Mouse (Mus musculus) mouse embryonic stem cell (cell line): ENCODE results near the gene Tomm34.
"Not testable (repeated sequence)": the region's sequence is repeated elsewhere in the genome, so short reads cannot be mapped to it uniquely, and the experiment has no call there.

Experiments
- in situ Hi-C, 2 experiments: fragments of 300-500 bp; cut with MboI; formaldehyde crosslinking; loops; 1 replicate in 1 of 2; 3 replicates in 1 of 2; pipeline ENCODE4 v1.14.3; 2019 to 2020; ENCODE audit warnings: low sequenced_read_pairs in 2 of 2, low pct_unique_long_range_greater_than_20kb in 1 of 2, mixed read lengths in 1 of 2; ENCODE audit not compliant: unreplicated experiment in 1 of 2

Tomm34 gene

DNA sequence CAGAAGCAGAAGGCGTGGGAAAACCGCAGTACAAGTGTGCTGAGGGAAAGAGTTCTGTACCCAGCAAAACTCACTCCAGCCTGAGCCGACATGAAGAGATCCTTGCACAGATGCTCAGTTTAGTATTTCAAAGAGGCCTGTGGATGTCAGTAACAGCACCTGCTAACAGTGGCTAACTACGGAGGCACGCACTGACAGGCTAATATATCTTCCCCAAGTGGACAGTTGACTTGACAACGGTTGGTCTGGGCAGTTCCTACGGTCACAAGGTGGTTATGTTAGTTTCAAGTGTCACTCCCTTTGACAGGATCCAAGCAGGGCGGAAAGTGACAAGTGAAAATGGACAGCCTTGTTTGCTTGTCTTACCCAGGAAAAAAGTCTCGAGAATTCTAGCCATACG, 11.2 kb upstream of the Tomm34 start:
- in situ Hi-C loops = no loop called here

- in situ Hi-C loops = no loop called here
Observed at GRCm38 (mm10) chr2:164081577-164081976, 10.6 kb upstream of the Tomm34 start.

DNA sequence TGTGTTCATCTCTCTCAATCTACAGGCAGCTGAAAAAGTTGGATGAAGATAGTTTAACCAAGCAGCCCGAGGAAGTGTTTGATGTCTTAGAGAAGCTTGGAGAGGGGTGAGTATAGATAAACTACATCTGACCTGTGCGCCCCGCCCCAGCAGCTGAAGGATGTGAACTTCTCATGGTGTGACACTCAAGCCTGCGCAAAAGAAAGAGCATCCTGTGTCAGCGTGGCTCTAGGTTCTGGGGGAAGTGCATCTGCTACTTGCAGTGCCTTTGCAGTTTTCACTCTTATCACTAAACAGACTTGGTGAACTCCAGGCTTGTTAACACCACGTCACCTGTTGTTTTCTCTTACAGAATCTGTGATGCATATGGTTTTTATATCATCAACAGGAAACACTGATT, 8.5 kb upstream of the Tomm34 start:
- in situ Hi-C loops = no loop called here

GRCm38 (mm10) chr2:164077875-164078274, 6.9 kb upstream of the Tomm34 start:
- in situ Hi-C loops = no loop called here

- in situ Hi-C loops = no loop called here
Observed at GRCm38 (mm10) chr2:164076874-164077425, 6.0 kb upstream of the Tomm34 start.

DNA sequence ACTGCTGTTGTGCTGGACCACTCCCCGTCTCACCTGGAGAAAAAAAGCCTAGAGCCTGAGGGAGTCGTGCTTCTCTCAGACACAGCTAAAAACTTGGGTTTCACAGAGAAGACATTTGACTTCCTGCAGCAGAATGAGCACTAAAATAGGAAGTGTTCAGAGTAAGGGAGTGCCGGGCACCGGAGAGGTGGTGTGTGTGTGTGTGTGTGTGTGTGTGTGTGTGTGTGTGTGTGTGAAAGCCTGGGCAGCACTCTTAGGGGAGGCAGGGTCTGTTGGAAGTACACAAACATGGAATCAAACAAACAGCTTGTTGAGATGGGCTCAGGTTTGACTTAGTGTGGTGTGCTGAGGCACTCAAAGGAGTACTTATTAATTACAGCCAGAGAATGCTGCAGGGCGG, 4.1 kb upstream of the Tomm34 start:
- in situ Hi-C loops = no loop called here

DNA sequence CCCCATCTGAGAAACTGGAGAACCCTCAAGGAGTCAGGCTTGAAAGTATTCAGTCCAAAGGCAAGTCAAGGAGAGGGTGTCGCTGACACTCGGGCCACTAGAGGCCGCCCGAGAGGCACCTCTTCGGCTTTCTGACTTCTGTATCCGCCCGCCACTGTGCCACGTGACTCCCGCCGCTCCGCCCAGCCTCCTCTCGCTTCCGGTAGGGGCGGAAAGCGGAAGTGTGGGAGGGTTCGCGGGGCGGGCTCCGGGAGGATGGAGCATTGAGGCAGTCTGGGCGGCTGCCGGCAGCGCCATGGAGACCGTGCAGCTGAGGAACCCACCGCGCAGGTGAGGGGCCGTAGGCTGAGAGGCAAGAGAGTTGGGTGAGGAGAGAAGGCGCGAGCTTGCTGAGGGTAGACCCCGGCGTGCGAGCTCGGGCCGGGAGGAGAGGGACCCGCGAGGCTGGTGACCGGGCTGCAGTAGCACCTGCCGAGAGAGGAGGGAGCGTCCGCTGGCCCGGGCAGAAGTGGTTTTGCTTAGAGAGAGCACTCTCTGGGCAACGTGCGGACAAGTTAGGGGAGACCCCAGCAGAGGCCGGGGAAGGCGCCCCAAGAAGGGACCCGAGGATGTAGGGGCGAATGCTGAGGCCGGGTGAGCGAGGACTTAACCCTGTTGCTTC, 3.1 kb upstream of the Tomm34 start:
- in situ Hi-C loops = no loop called here

DNA sequence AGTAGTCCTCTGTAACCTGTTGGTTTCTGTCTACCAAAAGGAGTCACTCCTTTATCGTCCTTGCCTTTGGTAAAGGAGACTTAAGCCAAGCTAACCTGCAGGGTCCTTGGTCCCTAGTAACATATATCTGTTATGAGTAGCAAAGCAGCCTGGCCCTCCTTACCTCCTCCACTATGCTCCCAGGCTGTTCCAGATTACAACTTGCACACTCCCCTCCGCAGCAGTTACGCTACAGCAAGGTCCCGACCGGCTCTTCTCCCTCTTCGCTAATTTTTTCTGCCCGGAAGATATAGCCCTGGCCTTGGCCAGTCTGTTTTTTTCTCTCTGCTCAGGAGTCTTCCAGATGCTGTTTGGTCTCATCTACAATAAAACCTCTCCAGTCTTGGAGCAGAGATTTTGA, 2.2 kb upstream of the Tomm34 start:
- in situ Hi-C loops = no loop called here

DNA sequence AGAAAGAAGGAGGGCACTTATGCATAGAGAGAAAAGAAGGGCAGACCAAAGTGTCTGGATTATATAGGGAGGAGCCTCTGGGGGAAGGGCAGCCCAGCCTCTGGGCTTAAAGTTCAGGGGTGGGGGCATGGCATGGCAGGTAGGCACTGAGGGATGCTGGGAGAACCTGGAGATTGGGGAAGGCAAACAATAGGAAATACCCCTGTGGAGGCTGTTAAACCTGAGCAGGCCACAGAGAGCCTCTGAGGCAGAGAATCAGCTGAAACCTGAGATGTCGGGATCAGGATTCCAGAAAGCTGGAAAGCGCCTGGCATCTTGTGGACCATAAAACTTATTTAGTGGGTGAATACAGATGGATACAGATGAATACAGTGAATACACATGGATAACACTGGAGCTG, 1.1 kb upstream of the Tomm34 start:
- in situ Hi-C loops = no loop called here

GRCm38 (mm10) chr2:164071437-164071820, 460 bp upstream of the Tomm34 start:
- in situ Hi-C loops = not testable (repeated sequence)

- in situ Hi-C loops = no loop called here
Observed at GRCm38 (mm10) chr2:164070142-164070764, 716 bp downstream of the Tomm34 start, which contains the start of gene Stk4. Stk4 (plus strand) TSS chr2:164070322.

DNA sequence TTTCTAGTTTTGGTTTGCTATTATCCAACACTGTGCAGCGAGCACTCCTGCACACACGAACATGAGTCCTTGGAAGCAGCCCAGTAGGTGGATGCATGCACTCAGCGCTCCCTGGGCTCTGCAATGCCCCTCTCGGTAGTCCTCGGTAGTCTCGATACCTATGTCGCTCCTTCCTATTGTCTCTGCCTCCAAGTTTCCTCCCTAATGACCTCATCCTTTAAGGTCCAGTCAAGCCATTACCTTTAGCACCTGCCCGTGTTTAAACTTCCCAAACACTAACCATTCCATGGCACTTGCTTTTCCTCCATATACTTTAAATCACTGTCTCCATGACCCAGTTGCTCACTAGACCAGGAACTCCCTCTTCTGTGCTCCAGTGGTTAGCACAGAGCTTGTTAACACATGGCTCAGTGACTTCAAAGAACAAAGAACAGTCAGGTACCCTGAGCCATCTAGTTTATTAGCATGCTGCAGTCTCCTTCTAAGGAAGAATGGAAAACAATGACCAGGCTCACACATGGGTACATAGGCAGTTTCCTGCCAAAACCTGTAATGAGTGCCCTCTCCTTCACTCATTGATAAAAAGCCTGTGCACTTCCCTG, 11.2 kb downstream of the Tomm34 start:
- in situ Hi-C loops = no loop called here

- in situ Hi-C loops = no loop called here
Observed at GRCm38 (mm10) chr2:164054671-164055070, 16.3 kb downstream of the Tomm34 start.

- in situ Hi-C loops = no loop called here
Observed at GRCm38 (mm10) chr2:164053767-164054166, 17.2 kb downstream of the Tomm34 start.

GRCm38 (mm10) chr2:164047197-164047690, 23.7 kb downstream of the Tomm34 start:
- in situ Hi-C loops = no loop called here

- in situ Hi-C loops = no loop called here
Observed at GRCm38 (mm10) chr2:164041523-164041922, 29.4 kb downstream of the Tomm34 start.

DNA sequence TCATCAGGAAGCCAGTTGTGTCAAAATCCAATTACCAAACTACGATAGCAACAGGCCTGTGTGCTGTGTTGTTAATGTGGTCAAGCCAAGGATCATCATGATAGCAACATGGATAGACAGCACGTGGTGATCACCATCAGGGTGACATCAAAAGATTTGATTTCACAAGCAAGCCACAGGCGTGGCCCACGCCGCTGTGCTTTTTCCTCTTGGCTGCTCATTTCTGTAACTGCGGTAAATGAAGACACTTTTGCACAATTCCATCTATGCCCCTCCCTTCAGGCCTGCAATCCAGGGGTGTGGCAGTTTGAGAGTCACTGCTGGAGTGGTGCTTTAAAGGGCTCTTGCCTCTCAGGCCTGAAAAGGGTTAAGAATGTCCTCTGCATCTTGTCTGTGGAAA, 30.0 kb downstream of the Tomm34 start:
- in situ Hi-C loops = no loop called here

GRCm38 (mm10) chr2:164038407-164039028, 32.5 kb downstream of the Tomm34 start:
- in situ Hi-C loops = no loop called here

DNA sequence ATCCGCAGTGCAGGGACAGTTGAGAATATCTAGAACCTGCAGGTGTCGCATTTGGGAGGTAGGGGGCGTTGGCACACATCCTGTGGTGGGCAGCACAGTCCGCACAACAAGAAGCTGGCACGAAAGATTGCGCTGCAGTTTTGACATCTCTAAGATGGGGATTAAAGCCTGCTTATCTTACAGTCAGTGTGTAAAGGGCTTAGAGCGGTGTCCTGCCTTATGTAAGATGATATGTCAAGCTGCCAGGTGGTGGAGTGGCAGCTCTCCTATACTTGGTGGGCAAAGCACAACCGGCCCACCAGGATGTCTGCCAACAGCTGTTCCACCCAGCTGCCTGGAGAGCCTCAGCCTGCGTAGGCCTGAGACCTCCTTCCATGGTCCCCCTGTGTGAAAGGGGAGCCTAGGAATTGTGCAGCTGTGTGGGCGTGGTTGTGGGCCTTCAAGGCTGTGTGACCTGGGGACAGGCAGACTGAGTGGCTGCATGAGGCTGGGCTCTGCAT, 34.4 kb downstream of the Tomm34 start:
- in situ Hi-C loops = no loop called here
